Mouse (Mus musculus) megakaryocyte, embryonic 14.5 days (primary cell): ENCODE results near the gene Igsf6.

Experiments
- FLI1 ChIP-seq: IDR thresholded peaks from 2 replicates; pipeline ENCODE4 v1.6.1; 2012; ENCODE audit warnings: low read length, inconsistent platforms, mixed read lengths
- GATA1 ChIP-seq: IDR thresholded peaks from 3 replicates; pipeline ENCODE4 v1.6.1; 2012; ENCODE audit warnings: mixed read lengths, low read length, inconsistent platforms, borderline replicate concordance

DNA sequence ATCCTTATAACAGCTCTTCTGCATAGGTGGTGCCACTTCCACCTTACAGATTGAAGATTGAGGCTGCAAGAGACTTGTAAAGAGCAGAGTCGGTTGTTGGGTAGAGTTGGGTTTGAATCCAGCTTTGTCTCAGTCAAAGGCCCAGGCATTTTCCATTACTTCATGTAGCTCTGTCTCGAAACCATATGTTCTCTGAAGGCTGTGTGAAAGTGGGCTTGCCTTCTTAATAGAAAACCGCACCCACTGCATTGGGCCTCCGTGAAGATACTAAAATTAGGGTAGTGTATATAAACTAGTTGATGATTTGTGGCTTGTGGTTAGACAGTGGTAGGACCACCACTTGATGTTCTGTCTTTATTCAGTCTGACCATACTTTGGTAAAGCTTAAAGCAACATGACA, 33.8 kb downstream of the Igsf6 start:
- TF ChIP-seq GATA1 (no peak), FLI1 (no peak)
